Mouse (Mus musculus): ENCODE results near the gene Il3. TPM values are rescaled to one million over a fixed set of nuclear protein-coding genes. Genes with fewer than 3 reads are reported as not detected.

Il3 gene
- polyA plus RNA-seq, 1 experiment from 2014 or later = not detected

- no peaks in the 10 kb centered on the region for H3K4me1 ChIP-seq (replicated peaks; ENCODE audit: control insufficient read depth, insufficient read depth, low read length)
- H3K4me2 ChIP-seq (ENCODE audit: low read length) = no peak overlapping the region
- H3K36me3 ChIP-seq (ENCODE audit: control insufficient read depth, insufficient read depth) = no peaks in the 10 kb centered on the region
- WGBS = 67% methylated on average over 4 of the region's 4 CpGs
- H3K4me3 ChIP-seq (replicated peaks; ENCODE audit: low read length) = no peak overlapping the region
- H3K9me3 ChIP-seq (ENCODE audit: control insufficient read depth, low read length) = no peaks in the 10 kb centered on the region
- H3K27ac ChIP-seq (ENCODE audit: low read length) = no peak overlapping the region
- no peaks in the 10 kb centered on the region for H3K27me3 ChIP-seq (replicated peaks; ENCODE audit: control insufficient read depth, insufficient read depth, low read length)
- ATAC-seq = no peak
- H3K9ac ChIP-seq (replicated peaks; ENCODE audit: low read depth, low read length) = no peak overlapping the region
Observed at GRCm38 (mm10) chr11:54254114-54254513, 13.0 kb downstream of the Il3 start.

GRCm38 (mm10) chr11:54250575-54250974 lies 16.5 kb downstream of the Il3 start:
- H3K4me3 ChIP-seq (replicated peaks; ENCODE audit: low read length) = no peak overlapping the region
- H3K36me3 ChIP-seq (ENCODE audit: control insufficient read depth, insufficient read depth) = no peaks in the 10 kb centered on the region
- no peaks in the 10 kb centered on the region for H3K9me3 ChIP-seq (ENCODE audit: control insufficient read depth, low read length)
- no peak overlapping the region for H3K9ac ChIP-seq (replicated peaks; ENCODE audit: low read depth, low read length)
- H3K4me1 ChIP-seq (replicated peaks; ENCODE audit: control insufficient read depth, insufficient read depth, low read length) = no peaks in the 10 kb centered on the region
- no peaks in the 10 kb centered on the region for H3K27me3 ChIP-seq (replicated peaks; ENCODE audit: control insufficient read depth, insufficient read depth, low read length)
- H3K27ac ChIP-seq (ENCODE audit: low read length) = no peak overlapping the region
- no peak for ATAC-seq
- no peak overlapping the region for H3K4me2 ChIP-seq (ENCODE audit: low read length)
- WGBS = 93% methylated on average over 11 of the region's 11 CpGs

GRCm38 (mm10) chr11:54249748-54250147 lies 17.3 kb downstream of the Il3 start:
- no peak for ATAC-seq
- Histone ChIP-seq H3K9me3 (ENCODE audit: control insufficient read depth, low read length) (no peaks in the 10 kb centered on the region), H3K4me2 (ENCODE audit: low read length) (no peak overlapping the region), H3K4me1 (replicated peaks; ENCODE audit: control insufficient read depth, insufficient read depth, low read length) (no peaks in the 10 kb centered on the region), H3K36me3 (ENCODE audit: control insufficient read depth, insufficient read depth) (no peaks in the 10 kb centered on the region), H3K4me3 (replicated peaks; ENCODE audit: low read length) (no peak overlapping the region), H3K9ac (replicated peaks; ENCODE audit: low read depth, low read length) (no peak overlapping the region), H3K27me3 (replicated peaks; ENCODE audit: control insufficient read depth, insufficient read depth, low read length) (no peaks in the 10 kb centered on the region), H3K27ac (ENCODE audit: low read length) (no peak overlapping the region)
- 82% methylated on average over 3 of the region's 3 CpGs for WGBS

GRCm38 (mm10) chr11:54248940-54249717 lies 17.9 kb downstream of the Il3 start, which contains the start of gene Csf2:
Csf2 (minus strand) TSS chr11:54249667.
- no peak within 1 kb of the TSS for H3K27ac ChIP-seq (ENCODE audit: low read length)
- H3K4me1 ChIP-seq (replicated peaks; ENCODE audit: control insufficient read depth, insufficient read depth, low read length) = no peaks in the 10 kb centered on the region
- no peak within 1 kb of the TSS for H3K9ac ChIP-seq (replicated peaks; ENCODE audit: low read depth, low read length)
- no peaks in the 10 kb centered on the region for H3K9me3 ChIP-seq (ENCODE audit: control insufficient read depth, low read length)
- no peaks in the 10 kb centered on the region for H3K36me3 ChIP-seq (ENCODE audit: control insufficient read depth, insufficient read depth)
- H3K4me2 ChIP-seq (ENCODE audit: low read length) = no peak within 1 kb of the TSS
- H3K27me3 ChIP-seq (replicated peaks; ENCODE audit: control insufficient read depth, insufficient read depth, low read length) = no peaks in the 10 kb centered on the region
- no peak within 1 kb of the TSS for H3K4me3 ChIP-seq (replicated peaks; ENCODE audit: low read length)
- no peak for ATAC-seq
- WGBS = 56% methylated on average over 11 of the region's 11 CpGs

- H3K36me3 ChIP-seq (ENCODE audit: control insufficient read depth, insufficient read depth) = no peaks in the 10 kb centered on the region
- no peak overlapping the region for H3K4me2 ChIP-seq (ENCODE audit: low read length)
- no peaks in the 10 kb centered on the region for H3K4me1 ChIP-seq (replicated peaks; ENCODE audit: control insufficient read depth, insufficient read depth, low read length)
- H3K27me3 ChIP-seq (replicated peaks; ENCODE audit: control insufficient read depth, insufficient read depth, low read length) = no peaks in the 10 kb centered on the region
- ATAC-seq = no peak
- no peak overlapping the region for H3K27ac ChIP-seq (ENCODE audit: low read length)
- H3K9ac ChIP-seq (replicated peaks; ENCODE audit: low read depth, low read length) = no peak overlapping the region
- H3K4me3 ChIP-seq (replicated peaks; ENCODE audit: low read length) = no peak overlapping the region
- H3K9me3 ChIP-seq (ENCODE audit: control insufficient read depth, low read length) = no peaks in the 10 kb centered on the region
- 77% methylated on average over 10 of the region's 10 CpGs for WGBS
Observed at GRCm38 (mm10) chr11:54247251-54247950, 19.7 kb downstream of the Il3 start.

GRCm38 (mm10) chr11:54244465-54244864 lies 22.6 kb downstream of the Il3 start:
- Histone ChIP-seq H3K4me1 (replicated peaks; ENCODE audit: control insufficient read depth, insufficient read depth, low read length) (no peaks in the 10 kb centered on the region), H3K27ac (ENCODE audit: low read length) (no peak overlapping the region), H3K27me3 (replicated peaks; ENCODE audit: control insufficient read depth, insufficient read depth, low read length) (no peaks in the 10 kb centered on the region), H3K9ac (replicated peaks; ENCODE audit: low read depth, low read length) (no peak overlapping the region), H3K4me3 (replicated peaks; ENCODE audit: low read length) (no peak overlapping the region), H3K9me3 (ENCODE audit: control insufficient read depth, low read length) (no peaks in the 10 kb centered on the region), H3K36me3 (ENCODE audit: control insufficient read depth, insufficient read depth) (no peaks in the 10 kb centered on the region), H3K4me2 (ENCODE audit: low read length) (no peak overlapping the region)
- ATAC-seq = no peak
- WGBS = 68% methylated on average over 6 of the region's 6 CpGs

- no peak for ATAC-seq
- Histone ChIP-seq H3K36me3 (ENCODE audit: control insufficient read depth, insufficient read depth) (no peaks in the 10 kb centered on the region), H3K4me2 (ENCODE audit: low read length) (no peak overlapping the region)
Observed at GRCm38 (mm10) chr11:54242494-54242893, 24.6 kb downstream of the Il3 start.

GRCm38 (mm10) chr11:54236939-54237338 lies 30.1 kb downstream of the Il3 start:
- H3K36me3 ChIP-seq (ENCODE audit: control insufficient read depth, insufficient read depth) = no peaks in the 10 kb centered on the region
- 44% methylated on average over 2 of the region's 2 CpGs for WGBS
- ATAC-seq = no peak

More at GRCm38 (mm10) chr11:54242494-54242893, 24.6 kb downstream of the Il3 start:
- Histone ChIP-seq H3K4me1 (replicated peaks; ENCODE audit: control insufficient read depth, insufficient read depth, low read length) (no peaks in the 10 kb centered on the region), H3K4me3 (replicated peaks; ENCODE audit: low read length) (no peak overlapping the region), H3K9me3 (ENCODE audit: control insufficient read depth, low read length) (no peaks in the 10 kb centered on the region), H3K27ac (ENCODE audit: low read length) (no peak overlapping the region), H3K27me3 (replicated peaks; ENCODE audit: control insufficient read depth, insufficient read depth, low read length) (no peaks in the 10 kb centered on the region), H3K9ac (replicated peaks; ENCODE audit: low read depth, low read length) (no peak overlapping the region)
- 90% methylated on average over 3 of the region's 3 CpGs for WGBS

GRCm38 (mm10) chr11:54227478-54227877 lies 39.6 kb downstream of the Il3 start:
- H3K36me3 ChIP-seq (ENCODE audit: control insufficient read depth, insufficient read depth) = no peaks in the 10 kb centered on the region
- no peak overlapping the region for H3K27ac ChIP-seq (ENCODE audit: low read length)
- H3K4me2 ChIP-seq (ENCODE audit: low read length) = no peak overlapping the region
- H3K4me3 ChIP-seq (replicated peaks; ENCODE audit: low read length) = no peak overlapping the region
- H3K4me1 ChIP-seq (replicated peaks; ENCODE audit: control insufficient read depth, insufficient read depth, low read length) = no peaks in the 10 kb centered on the region
- ATAC-seq = no peak
- WGBS = 95% methylated on average over 2 of the region's 2 CpGs
- no peaks in the 10 kb centered on the region for H3K9me3 ChIP-seq (ENCODE audit: control insufficient read depth, low read length)
- no peak overlapping the region for H3K9ac ChIP-seq (replicated peaks; ENCODE audit: low read depth, low read length)
- no peaks in the 10 kb centered on the region for H3K27me3 ChIP-seq (replicated peaks; ENCODE audit: control insufficient read depth, insufficient read depth, low read length)

More at GRCm38 (mm10) chr11:54236939-54237338, 30.1 kb downstream of the Il3 start:
- no peak overlapping the region for H3K9ac ChIP-seq (replicated peaks; ENCODE audit: low read depth, low read length)
- H3K4me1 ChIP-seq (replicated peaks; ENCODE audit: control insufficient read depth, insufficient read depth, low read length) = no peaks in the 10 kb centered on the region
- H3K4me3 ChIP-seq (replicated peaks; ENCODE audit: low read length) = no peak overlapping the region
- no peaks in the 10 kb centered on the region for H3K27me3 ChIP-seq (replicated peaks; ENCODE audit: control insufficient read depth, insufficient read depth, low read length)
- H3K4me2 ChIP-seq (ENCODE audit: low read length) = no peak overlapping the region
- no peak overlapping the region for H3K27ac ChIP-seq (ENCODE audit: low read length)
- H3K9me3 ChIP-seq (ENCODE audit: control insufficient read depth, low read length) = no peaks in the 10 kb centered on the region

Measured in forebrain, embryonic 16.5 days (tissue).